Mouse (Mus musculus): Measurements from ENCODE around the gene 4930563M21Rik.

DNA sequence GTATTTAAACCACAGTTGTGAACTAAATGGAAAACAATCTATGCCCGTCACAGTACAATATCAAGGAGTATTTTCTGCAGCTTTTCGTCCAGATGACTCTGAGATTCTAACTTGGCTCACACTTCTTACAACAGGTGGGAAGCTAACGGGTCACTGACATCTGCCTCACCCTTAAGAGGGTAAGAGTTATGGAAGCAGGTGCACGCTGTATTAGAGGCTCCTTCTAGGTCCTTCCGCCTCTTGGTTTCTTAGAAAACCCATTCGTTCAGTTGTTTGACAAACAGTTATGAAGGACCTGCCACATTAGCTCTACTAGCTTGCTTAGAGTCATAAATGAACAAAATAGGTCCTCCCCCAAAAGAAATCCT lies 71.7 kb downstream of the 4930563M21Rik start:
- TF ChIP-seq EP300 (IDR thresholded peaks at IDR 0.05; ENCODE audit: low read depth): no peak
- TF ChIP-seq CTCF (IDR thresholded peaks at IDR 0.05; ENCODE audit: low read depth): no peak

All from heart, postnatal 0 days (tissue).